Mouse (Mus musculus): ENCODE results near the gene Srsf9. TPM values are rescaled to one million over a fixed set of nuclear protein-coding genes. Genes with fewer than 3 reads are reported as not detected.

Gene Srsf9
- polyA plus RNA-seq (2015; fragmentation: Nextera tagmentation; extraction: Ambion mirVana): 59.2 and 64.0 TPM in 2 replicates

- no peaks in the 10 kb centered on the region for H3K9me3 ChIP-seq (replicated peaks; ENCODE audit: control insufficient read depth, low read length)
- peak within 1 kb of the TSS; percentile 97 for H3K9ac ChIP-seq (ENCODE audit: low read depth, low read length)
- H3K4me2 ChIP-seq (ENCODE audit: low read depth, low read length): peak within 1 kb of the TSS; percentile 79
- peak within 1 kb of the TSS; percentile 92 for H3K4me3 ChIP-seq (ENCODE audit: low read depth, low read length)
- peak within 1 kb of the TSS; percentile 92 for H3K27ac ChIP-seq (ENCODE audit: low read length)
- peaks cover 20% of the 10 kb centered on the region for H3K36me3 ChIP-seq (ENCODE audit: control insufficient read depth, insufficient read depth)
- no peaks in the 10 kb centered on the region for H3K27me3 ChIP-seq (ENCODE audit: control insufficient read depth, insufficient read depth, low read depth, low read length)
- peak; percentile 90 for ATAC-seq (ENCODE audit: low read depth)
- H3K4me1 ChIP-seq (ENCODE audit: control insufficient read depth, low read depth, low read length): peaks cover 39% of the 10 kb centered on the region
- 0% methylated on average over 84 of the region's 97 CpGs for WGBS (ENCODE audit: insufficient replicate concordance)
Measured at GRCm38 (mm10) chr5:115326875-115327609, at the start of gene Srsf9. Srsf9 (plus strand) TSS chr5:115327177.

GRCm38 (mm10) chr5:115278053-115278452 lies 48.9 kb upstream of the Srsf9 start:
- 65% methylated on average over 1 of the region's 1 CpGs for WGBS (ENCODE audit: insufficient replicate concordance)
- H3K9ac ChIP-seq (ENCODE audit: low read depth, low read length): no peak overlapping the region
- no peaks in the 10 kb centered on the region for H3K9me3 ChIP-seq (replicated peaks; ENCODE audit: control insufficient read depth, low read length)
- H3K36me3 ChIP-seq (ENCODE audit: control insufficient read depth, insufficient read depth): no peaks in the 10 kb centered on the region
- H3K4me2 ChIP-seq (ENCODE audit: low read depth, low read length): no peak overlapping the region
- H3K4me1 ChIP-seq (ENCODE audit: control insufficient read depth, low read depth, low read length): peaks cover 28% of the 10 kb centered on the region
- no peak for ATAC-seq (ENCODE audit: low read depth)
- H3K27me3 ChIP-seq (ENCODE audit: control insufficient read depth, insufficient read depth, low read depth, low read length): no peaks in the 10 kb centered on the region
- H3K27ac ChIP-seq (ENCODE audit: low read length): no peak overlapping the region; the same call in 1 of the 2 replicates
- no peak overlapping the region for H3K4me3 ChIP-seq (ENCODE audit: low read depth, low read length)

- Histone ChIP-seq H3K4me1 (ENCODE audit: control insufficient read depth, low read depth, low read length) (peaks cover 21% of the 10 kb centered on the region), H3K27ac (ENCODE audit: low read length) (no peak overlapping the region)
- no peak for ATAC-seq (ENCODE audit: low read depth)
Measured at GRCm38 (mm10) chr5:115278785-115279184, 48.2 kb upstream of the Srsf9 start.

DNA sequence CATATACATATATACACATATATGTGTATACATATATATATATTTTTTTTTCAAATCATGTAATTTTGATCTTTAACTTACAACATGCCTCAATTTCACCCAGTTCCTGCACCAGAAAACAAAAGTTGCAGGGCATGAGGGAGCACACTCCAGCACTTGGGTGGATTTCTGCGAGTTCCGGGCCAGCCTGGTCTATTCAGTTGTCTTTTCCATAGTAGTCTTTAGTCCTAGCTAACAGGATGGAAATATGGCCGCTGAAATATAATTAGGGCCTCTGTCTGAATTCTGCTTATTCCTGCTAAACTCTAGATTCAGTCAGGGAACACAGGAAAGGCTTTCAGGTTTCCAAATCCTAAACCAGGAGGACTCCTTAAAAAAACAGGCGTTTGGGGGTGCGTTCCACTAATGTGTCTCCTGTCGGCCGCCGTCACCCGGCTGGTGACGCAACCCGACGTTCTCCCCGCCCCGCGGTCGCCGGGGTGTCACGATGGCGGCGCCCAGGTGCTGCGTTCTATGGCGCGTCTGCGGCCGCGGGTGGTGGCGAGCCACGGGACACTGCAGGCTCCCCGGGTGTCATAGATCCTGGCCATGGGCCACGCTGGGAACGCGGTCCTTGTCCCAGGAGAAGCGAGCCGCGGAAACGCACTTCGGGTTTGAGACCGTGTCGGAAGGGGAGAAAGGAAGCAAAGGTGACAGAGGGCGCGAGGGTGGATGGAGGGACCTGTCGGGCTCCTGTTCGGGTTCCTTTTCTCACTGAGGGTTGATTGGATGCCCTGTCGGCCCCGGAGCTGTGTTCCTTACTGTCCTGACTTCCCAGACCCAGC lies 47.5 kb upstream of the Srsf9 start, which contains the start of gene Coq5:
TSS of gene Coq5 (plus strand) at position 441 of the 824 bp plus-strand sequence.
- H3K27me3 ChIP-seq (ENCODE audit: control insufficient read depth, insufficient read depth, low read depth, low read length): no peaks in the 10 kb centered on the region
- ATAC-seq (ENCODE audit: low read depth): peak; percentile 88
- 3% methylated on average over 45 of the region's 45 CpGs for WGBS (ENCODE audit: insufficient replicate concordance)
- peak within 1 kb of the TSS; percentile 91 for H3K4me2 ChIP-seq (ENCODE audit: low read depth, low read length)
- peaks cover 21% of the 10 kb centered on the region for H3K4me1 ChIP-seq (ENCODE audit: control insufficient read depth, low read depth, low read length)
- peak within 1 kb of the TSS; percentile 49 for H3K27ac ChIP-seq (ENCODE audit: low read length)
- H3K9ac ChIP-seq (ENCODE audit: low read depth, low read length): peak within 1 kb of the TSS; percentile 73
- H3K4me3 ChIP-seq (ENCODE audit: low read depth, low read length): peak within 1 kb of the TSS; percentile 70
- no peaks in the 10 kb centered on the region for H3K9me3 ChIP-seq (replicated peaks; ENCODE audit: control insufficient read depth, low read length)
- peaks cover 6% of the 10 kb centered on the region for H3K36me3 ChIP-seq (ENCODE audit: control insufficient read depth, insufficient read depth)

More at GRCm38 (mm10) chr5:115278785-115279184, 48.2 kb upstream of the Srsf9 start:
- no peak overlapping the region for H3K4me3 ChIP-seq (ENCODE audit: low read depth, low read length)
- H3K9ac ChIP-seq (ENCODE audit: low read depth, low read length): no peak overlapping the region
- H3K36me3 ChIP-seq (ENCODE audit: control insufficient read depth, insufficient read depth): no peaks in the 10 kb centered on the region
- no peaks in the 10 kb centered on the region for H3K9me3 ChIP-seq (replicated peaks; ENCODE audit: control insufficient read depth, low read length)
- H3K4me2 ChIP-seq (ENCODE audit: low read depth, low read length): no peak overlapping the region
- WGBS (ENCODE audit: insufficient replicate concordance): 51% methylated on average over 2 of the region's 2 CpGs
- H3K27me3 ChIP-seq (ENCODE audit: control insufficient read depth, insufficient read depth, low read depth, low read length): no peaks in the 10 kb centered on the region

DNA sequence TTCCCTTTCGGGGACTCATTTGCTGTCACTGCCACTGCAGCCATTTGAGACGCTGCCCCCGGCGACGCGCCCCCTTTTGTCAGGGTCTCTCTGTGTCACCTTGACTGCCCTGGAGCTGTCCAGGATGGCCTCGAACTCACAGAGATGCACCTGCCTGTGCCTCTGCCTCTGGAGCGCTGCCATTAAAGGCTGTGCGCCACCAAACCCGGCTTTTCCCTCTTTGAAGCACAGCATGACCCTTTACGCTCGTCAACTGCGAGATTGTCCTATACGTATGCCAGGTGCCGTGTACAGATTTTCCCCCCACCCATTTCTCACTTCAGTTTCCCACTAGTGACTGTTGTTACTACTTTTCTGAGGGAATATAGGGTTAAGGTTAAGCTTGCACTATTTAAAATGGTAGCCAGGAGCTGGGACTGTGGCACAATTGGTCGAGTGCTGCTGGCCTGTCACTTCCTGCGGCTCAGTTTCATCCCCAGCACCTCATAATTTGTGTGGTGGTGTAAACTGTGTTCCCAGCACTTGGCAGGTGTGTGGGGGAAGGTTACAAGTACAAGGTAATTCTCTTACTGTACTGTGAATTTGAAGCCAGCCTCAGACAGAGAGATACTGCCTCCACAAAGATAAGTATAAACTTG lies 46.8 kb upstream of the Srsf9 start:
- peaks cover 18% of the 10 kb centered on the region for H3K4me1 ChIP-seq (ENCODE audit: control insufficient read depth, low read depth, low read length)
- 2% methylated on average over 17 of the region's 17 CpGs for WGBS (ENCODE audit: insufficient replicate concordance)
- H3K9ac ChIP-seq (ENCODE audit: low read depth, low read length): peak overlapping the region; percentile 73
- H3K4me3 ChIP-seq (ENCODE audit: low read depth, low read length): peak overlapping the region; percentile 70
- H3K27me3 ChIP-seq (ENCODE audit: control insufficient read depth, insufficient read depth, low read depth, low read length): no peaks in the 10 kb centered on the region
- peak; percentile 28; the same call in 1 of the 2 replicates for ATAC-seq (ENCODE audit: low read depth)
- H3K36me3 ChIP-seq (ENCODE audit: control insufficient read depth, insufficient read depth): peaks cover 6% of the 10 kb centered on the region
- H3K9me3 ChIP-seq (replicated peaks; ENCODE audit: control insufficient read depth, low read length): no peaks in the 10 kb centered on the region
- H3K4me2 ChIP-seq (ENCODE audit: low read depth, low read length): peak overlapping the region; percentile 91
- peak overlapping the region; percentile 49 for H3K27ac ChIP-seq (ENCODE audit: low read length)

DNA sequence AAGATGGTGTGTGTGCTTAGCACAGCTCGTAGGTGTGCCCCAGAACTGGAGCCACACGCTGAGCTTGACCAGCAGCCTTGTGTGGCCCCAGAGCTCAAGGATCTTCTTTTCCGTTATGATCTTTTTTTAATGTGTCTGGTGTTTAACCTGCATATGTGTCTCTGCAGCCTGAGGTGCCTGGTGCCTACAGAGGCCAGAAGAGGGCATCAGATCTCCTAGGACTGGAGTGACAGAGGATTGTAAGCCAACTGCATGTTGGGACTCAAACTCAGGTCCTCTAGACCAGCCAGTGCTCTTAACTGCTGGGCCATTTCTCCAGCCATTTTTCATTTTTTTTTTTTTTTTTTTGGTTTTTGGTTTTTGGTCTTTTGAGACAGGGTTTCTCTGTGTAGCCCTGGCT lies 42.2 kb upstream of the Srsf9 start:
- Histone ChIP-seq H3K27me3 (ENCODE audit: control insufficient read depth, insufficient read depth, low read depth, low read length) (no peaks in the 10 kb centered on the region), H3K9me3 (replicated peaks; ENCODE audit: control insufficient read depth, low read length) (no peaks in the 10 kb centered on the region), H3K27ac (ENCODE audit: low read length) (no peak overlapping the region), H3K4me1 (ENCODE audit: control insufficient read depth, low read depth, low read length) (peaks cover 7% of the 10 kb centered on the region), H3K9ac (ENCODE audit: low read depth, low read length) (no peak overlapping the region), H3K4me2 (ENCODE audit: low read depth, low read length) (no peak overlapping the region), H3K4me3 (ENCODE audit: low read depth, low read length) (no peak overlapping the region), H3K36me3 (ENCODE audit: control insufficient read depth, insufficient read depth) (peaks cover 14% of the 10 kb centered on the region)
- ATAC-seq (ENCODE audit: low read depth): no peak
- WGBS (ENCODE audit: insufficient replicate concordance): 74% methylated on average over 3 of the region's 3 CpGs

GRCm38 (mm10) chr5:115294173-115294572 lies 32.8 kb upstream of the Srsf9 start:
- Histone ChIP-seq H3K27ac (ENCODE audit: low read length) (no peak overlapping the region), H3K36me3 (ENCODE audit: control insufficient read depth, insufficient read depth) (peaks cover 32% of the 10 kb centered on the region), H3K4me2 (ENCODE audit: low read depth, low read length) (no peak overlapping the region), H3K4me1 (ENCODE audit: control insufficient read depth, low read depth, low read length) (peaks cover 21% of the 10 kb centered on the region), H3K4me3 (ENCODE audit: low read depth, low read length) (no peak overlapping the region), H3K27me3 (ENCODE audit: control insufficient read depth, insufficient read depth, low read depth, low read length) (no peaks in the 10 kb centered on the region), H3K9me3 (replicated peaks; ENCODE audit: control insufficient read depth, low read length) (no peaks in the 10 kb centered on the region), H3K9ac (ENCODE audit: low read depth, low read length) (no peak overlapping the region)
- 84% methylated on average over 8 of the region's 8 CpGs for WGBS (ENCODE audit: insufficient replicate concordance)
- ATAC-seq (ENCODE audit: low read depth): no peak

GRCm38 (mm10) chr5:115296347-115296746 lies 30.6 kb upstream of the Srsf9 start:
- Histone ChIP-seq H3K9ac (ENCODE audit: low read depth, low read length) (no peak overlapping the region), H3K4me3 (ENCODE audit: low read depth, low read length) (no peak overlapping the region), H3K4me2 (ENCODE audit: low read depth, low read length) (peak overlapping the region; percentile 27; the same call in 1 of the 2 replicates), H3K4me1 (ENCODE audit: control insufficient read depth, low read depth, low read length) (peaks cover 32% of the 10 kb centered on the region), H3K27me3 (ENCODE audit: control insufficient read depth, insufficient read depth, low read depth, low read length) (no peaks in the 10 kb centered on the region), H3K27ac (ENCODE audit: low read length) (peak overlapping the region; percentile 69), H3K36me3 (ENCODE audit: control insufficient read depth, insufficient read depth) (peaks cover 32% of the 10 kb centered on the region), H3K9me3 (replicated peaks; ENCODE audit: control insufficient read depth, low read length) (no peaks in the 10 kb centered on the region)
- ATAC-seq (ENCODE audit: low read depth): no peak
- 56% methylated on average over 10 of the region's 10 CpGs for WGBS (ENCODE audit: insufficient replicate concordance)

Measured in liver, embryonic 16.5 days (tissue).